Mouse (Mus musculus) heart, postnatal 0 days (tissue): ENCODE measurements at regions not wholly inside any gene's neighbourhood (a gene's known extent, or its start where the extent isn't known, plus 50 kb on each side); places are given as distances from the start of the nearest gene placed in this dataset.

Experiments
- CTCF ChIP-seq: IDR thresholded peaks from 2 replicates; pipeline ENCODE4 v1.5.1; 2016; ENCODE audit warnings: antibody characterized with exemption, control low read depth, low read depth
- EP300 ChIP-seq: IDR thresholded peaks from 2 replicates; pipeline ENCODE4 v1.6.1; 2016; ENCODE audit warnings: antibody characterized with exemption, low read depth

- no peak for TF ChIP-seq CTCF
- TF ChIP-seq EP300: no peak
Measured at GRCm38 (mm10) chr13:5628124-5628523, 233.2 kb upstream of the Klf6 start.
